Mouse (Mus musculus) thymus, postnatal 36 days (tissue): ENCODE data around the gene Fars2.

Experiments
- DNase-seq, 2 experiments: peaks; one replicate each; pipeline ENCODE4 v3.0.0; 2022; ENCODE audit warnings: mixed read lengths in 2 of 2

Gene Fars2

DNA sequence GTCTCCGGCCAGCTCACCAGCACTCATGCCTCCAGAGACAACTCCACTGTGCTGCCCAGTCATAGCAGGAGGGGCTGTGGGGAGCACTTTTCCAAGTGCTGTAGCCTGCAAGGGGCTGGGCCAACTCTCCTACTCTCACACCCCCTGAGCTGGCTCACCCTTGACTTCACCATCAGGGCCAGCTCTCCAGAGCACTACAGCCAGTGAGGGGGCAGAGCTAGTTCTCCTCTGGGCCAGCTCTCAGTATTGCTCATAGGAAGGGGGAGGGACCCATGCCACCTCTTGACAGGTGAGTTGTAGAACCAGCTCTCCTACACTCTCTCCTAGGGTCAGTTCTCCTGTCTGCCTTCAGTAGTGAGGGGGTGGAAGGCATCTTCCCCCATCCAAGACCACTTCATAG is 413.6 kb downstream of the Fars2 start:
- DNase-seq: no peak

- DNase-seq: no peak
These were observed 414.7 kb downstream of the Fars2 start for GRCm38 (mm10) chr13:36531893-36532292.

DNA sequence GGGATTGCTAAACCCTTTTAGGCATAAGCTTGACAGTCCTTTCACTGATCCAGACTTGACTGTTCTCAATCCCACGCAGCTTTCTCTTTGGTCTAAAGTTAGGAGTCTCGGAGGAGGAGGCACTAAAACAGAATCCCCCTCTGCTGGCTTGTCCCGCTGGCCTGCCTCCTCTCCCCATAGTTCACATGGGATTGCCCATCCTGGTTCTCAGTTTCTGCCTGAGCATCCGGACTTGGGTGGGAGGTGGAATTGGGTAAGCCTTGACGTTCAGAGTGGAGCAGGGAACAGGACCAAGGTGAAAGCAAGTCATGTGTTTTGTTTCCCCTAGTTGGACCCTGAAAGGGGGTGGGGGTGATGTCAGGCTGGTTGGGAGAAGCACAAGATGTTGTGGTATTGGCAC is 415.9 kb downstream of the Fars2 start:
- DNase-seq: no peak

GRCm38 (mm10) chr13:36533518-36533917 is 416.3 kb downstream of the Fars2 start:
- no peak for DNase-seq

GRCm38 (mm10) chr13:36533966-36534540 is 416.8 kb downstream of the Fars2 start:
- no peak for DNase-seq

GRCm38 (mm10) chr13:36537580-36537979 is 420.4 kb downstream of the Fars2 start:
- DNase-seq: no peak

DNA sequence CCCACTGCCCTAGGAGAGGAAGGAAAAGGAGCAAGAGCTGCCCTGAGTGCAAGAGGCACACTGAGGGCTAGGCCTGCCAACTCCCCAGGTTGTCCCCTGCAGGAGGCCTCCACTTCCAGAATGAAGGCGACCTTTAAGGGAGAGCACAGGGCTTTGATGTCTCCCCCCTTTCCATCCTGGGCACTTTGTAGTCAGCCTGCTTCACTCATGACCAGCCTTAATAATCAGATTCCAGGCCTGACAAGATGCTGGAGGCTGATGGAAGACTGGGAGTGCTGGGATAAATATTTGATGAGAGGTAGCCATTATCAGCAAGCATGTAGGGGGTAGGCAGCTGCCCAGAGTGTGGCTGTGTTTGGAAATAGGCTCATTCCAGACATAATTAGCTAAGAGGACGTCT is 421.2 kb downstream of the Fars2 start:
- DNase-seq: no peak

- no peak for DNase-seq
These were observed 423.0 kb downstream of the Fars2 start for GRCm38 (mm10) chr13:36540231-36540630.

DNA sequence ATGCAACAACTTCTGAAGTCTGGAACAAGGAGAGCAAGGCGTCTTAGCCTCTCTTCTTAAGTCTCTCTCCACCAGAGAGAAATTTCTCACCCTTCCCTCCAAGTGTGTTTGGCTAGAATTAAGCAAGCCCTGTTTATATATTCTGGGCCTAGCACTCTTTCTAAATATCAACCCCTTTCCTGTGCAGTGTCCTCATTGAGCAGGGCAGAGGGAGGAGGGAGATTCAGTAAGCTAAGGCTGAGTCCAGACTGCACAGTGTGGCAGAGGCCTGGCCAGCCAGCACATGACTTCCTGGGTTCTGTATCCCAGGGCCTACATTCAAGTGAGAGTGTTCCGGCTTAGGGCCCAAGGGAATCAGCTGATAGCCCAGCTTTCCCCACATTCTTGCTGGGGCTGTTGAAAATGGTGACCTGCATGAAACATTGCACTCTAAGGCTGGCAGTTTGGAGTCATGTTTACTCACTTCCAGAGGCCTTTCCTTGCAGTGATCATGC is 424.1 kb downstream of the Fars2 start:
- DNase-seq: no peak

GRCm38 (mm10) chr13:36550694-36551093 is 433.5 kb downstream of the Fars2 start:
- no peak for DNase-seq

DNA sequence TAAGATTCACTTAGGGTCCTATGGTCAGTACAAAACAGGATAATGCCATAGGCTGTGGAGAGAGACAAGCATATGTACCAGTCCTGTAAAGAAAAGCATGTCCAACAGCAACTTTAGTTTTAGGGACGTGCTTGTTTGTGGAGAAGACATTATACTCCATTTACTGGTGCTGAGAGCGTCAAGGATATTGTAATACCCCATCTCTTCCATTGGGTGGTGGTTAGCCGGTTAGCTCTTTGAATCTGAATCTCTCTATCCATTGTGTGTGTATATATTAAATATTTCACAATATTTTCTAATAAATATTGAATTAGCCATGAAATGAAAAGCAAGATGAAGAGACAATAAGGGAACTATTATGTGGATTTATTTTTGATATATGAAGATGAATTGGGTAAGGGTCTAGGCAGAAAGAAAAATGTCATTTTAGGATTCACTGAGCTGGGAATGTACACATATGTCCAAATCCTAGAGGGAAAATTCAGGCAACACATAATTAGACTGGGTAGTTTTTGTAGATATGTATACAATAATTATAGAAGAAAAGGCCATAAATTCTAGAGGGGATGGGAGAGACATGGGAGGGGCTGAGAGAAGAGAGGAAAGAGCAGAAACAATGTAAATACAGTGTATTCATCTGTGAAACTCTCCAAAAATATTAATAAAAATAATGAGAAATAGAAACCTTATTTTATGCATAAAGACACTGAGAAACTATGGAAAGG is 435.5 kb downstream of the Fars2 start:
- no peak for DNase-seq

DNA sequence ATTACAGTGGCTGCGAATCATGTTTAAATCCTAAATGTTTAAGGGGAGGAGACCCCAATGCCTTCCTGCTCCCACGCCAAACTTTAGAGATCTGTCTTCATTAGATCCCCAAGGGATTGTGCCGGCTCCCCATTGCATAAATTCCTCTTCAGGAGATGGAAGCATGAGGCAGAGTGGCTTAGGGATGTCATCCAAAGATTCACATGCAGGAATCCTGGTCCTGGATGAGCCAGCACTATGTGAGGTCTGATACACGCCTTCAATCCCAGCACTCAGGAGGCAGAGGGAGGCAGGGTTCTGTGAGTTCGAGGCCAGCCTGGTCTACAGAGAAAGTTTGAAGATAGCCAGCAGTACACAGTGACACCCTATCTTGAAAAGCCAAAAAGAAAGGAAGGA is 436.0 kb downstream of the Fars2 start:
- no peak for DNase-seq

GRCm38 (mm10) chr13:36554743-36555142 is 437.5 kb downstream of the Fars2 start:
- no peak for DNase-seq

DNA sequence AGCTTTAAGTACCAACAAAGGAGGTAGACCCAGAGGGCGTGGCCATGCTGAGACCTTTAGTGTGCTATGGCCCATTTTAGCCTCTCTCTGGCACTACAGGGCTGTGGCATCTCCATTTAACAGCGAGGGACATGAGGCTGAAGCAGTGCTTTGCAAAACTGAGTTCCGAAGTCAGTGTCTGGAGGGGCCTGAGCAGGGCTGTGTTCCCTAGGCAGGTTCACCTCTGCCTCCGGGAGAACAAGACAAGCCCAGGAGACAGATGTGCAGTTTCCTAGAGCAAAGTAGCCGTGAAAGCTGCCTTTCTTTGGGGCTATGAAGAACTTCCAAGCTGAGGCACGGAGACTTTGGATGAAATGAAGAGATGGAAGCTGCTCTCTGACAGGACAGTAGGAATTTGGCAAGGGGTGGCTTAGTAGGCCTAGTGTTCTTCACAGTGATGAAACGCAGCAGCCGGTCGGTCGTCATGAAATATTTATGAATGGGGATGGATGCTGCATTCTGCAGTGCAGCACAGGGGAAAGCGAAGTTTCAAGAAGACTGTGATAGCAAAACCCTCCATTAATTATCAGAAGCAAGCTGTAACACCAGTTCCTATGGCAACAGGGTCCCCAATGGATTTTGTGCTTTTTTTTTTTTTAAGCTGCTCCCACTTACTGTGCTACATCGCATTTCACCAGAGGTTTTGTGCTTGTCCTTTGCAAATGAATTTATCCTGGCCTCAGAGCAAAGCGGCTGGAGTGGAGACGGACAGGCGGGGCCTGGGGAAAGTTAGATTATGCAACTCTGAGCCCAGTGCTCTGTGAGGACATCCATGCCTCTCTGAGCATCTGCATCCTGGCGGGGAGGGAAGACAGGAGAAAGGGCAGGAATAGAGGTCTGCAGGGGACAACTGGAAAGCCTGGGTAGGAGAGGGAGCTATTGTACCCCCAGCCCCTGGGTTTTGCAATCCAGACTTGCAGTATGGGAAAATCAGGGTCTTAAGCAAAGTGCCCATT is 445.5 kb downstream of the Fars2 start:
- DNase-seq: no peak

DNA sequence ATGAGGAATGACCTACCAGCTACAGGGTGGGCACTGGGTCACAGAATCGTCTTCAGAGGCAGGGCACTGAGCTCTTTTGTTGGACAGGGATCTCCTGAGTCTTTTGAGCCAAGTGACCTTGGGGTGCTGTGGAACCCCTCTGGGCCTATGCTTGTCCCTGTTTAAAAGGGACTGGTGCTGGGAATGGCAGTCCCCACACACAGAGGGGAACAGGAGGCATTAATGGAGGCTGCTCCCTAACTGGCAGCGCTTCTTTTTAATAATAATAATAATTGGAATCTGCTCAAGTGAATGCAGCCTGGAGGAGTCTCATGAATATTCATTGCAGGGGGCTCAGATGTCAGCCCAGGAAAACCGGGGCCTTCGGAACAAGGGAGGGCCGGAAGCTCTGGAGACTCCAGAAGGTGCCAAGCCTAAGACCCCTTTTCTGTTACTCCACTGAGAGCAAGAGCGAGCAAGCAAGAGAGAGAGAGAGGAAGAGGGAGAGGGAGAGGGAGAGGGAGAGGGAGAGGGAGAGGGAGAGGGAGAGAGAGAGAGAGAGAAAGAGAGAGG is 447.6 kb downstream of the Fars2 start:
- no peak for DNase-seq

DNA sequence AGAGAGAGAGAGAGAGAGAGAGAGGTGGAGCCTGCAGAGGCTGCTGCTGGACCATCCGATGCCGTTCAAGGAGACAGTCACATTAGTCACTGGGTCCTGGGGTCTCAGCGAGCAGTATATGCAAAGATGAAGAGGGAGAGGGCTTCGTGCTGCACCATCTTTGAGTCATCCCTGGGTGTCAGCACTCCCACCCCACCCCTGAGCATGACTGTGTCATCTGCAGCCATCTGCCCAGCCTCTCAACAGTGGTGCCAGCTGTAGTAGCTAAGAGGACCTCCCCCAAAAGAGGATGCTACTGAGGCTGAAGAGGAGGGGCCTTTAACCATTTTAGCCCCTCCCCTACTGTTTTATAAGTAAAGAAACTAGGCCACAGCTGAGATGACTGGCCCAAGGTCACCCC is 459.6 kb downstream of the Fars2 start:
- no peak for DNase-seq

DNA sequence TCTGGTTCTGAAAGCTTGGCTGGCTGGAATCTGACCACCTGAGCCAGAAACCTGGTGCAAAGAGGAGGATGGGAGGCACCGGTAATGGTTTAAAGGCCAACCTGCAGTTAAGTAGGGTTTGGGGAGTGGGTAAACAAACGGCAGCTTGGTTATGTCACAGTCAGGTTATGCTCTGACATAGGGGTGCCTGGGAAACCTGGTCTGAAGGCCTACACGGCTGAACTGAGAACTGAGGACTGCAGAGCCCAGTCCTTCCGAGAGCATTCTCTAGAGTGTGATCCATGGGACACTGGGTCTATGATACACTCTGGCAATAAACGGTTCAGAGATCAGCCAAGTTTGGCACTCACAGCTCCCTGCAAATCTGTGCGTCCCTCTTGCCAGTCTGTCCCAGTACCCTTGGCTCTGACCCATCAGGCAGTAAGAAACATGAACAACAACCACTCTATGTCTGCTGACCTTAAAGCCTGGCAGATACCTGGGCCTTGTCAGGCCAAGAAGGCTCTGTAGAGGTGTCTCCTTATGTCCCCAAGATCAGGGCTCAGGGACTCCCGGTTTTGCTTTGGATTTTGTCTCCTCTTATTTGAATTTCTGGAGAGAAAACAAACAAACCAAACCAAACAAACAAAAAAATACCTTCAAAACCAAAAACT is 460.8 kb downstream of the Fars2 start:
- no peak for DNase-seq

- peak in 1 of 2 experiments; percentile 8 for DNase-seq
These were observed 461.5 kb downstream of the Fars2 start for GRCm38 (mm10) chr13:36578569-36579333.

- no peak for DNase-seq
These were observed 465.3 kb downstream of the Fars2 start for GRCm38 (mm10) chr13:36582406-36583070.

- DNase-seq: no peak
These were observed 466.4 kb downstream of the Fars2 start for GRCm38 (mm10) chr13:36583481-36584151.

DNA sequence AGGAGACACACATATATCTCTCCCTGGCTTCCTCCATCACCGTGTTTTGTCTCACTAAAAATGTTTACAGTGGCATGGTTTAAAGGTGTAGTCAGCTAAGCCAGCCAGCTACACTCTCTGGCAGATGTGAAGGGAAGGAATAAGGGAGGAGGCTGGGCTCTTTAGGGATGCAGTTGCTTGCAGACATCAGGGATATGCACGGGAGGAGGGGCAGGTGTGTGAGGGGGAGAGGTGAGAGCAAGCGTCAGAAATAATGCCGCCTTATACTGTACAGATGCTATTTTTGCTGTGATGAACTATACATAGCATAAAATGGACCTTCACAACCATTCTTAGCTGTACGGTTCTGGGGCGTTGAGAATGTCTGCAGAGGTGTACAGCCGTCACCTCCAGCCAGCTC is 467.0 kb downstream of the Fars2 start:
- no peak for DNase-seq
